Mouse (Mus musculus): ENCODE results near the gene Ica1l.
"Not testable (repeated sequence)": the region's sequence is repeated elsewhere in the genome, so short reads cannot be mapped to it uniquely, and the experiment has no call there.

The Ica1l gene

DNA sequence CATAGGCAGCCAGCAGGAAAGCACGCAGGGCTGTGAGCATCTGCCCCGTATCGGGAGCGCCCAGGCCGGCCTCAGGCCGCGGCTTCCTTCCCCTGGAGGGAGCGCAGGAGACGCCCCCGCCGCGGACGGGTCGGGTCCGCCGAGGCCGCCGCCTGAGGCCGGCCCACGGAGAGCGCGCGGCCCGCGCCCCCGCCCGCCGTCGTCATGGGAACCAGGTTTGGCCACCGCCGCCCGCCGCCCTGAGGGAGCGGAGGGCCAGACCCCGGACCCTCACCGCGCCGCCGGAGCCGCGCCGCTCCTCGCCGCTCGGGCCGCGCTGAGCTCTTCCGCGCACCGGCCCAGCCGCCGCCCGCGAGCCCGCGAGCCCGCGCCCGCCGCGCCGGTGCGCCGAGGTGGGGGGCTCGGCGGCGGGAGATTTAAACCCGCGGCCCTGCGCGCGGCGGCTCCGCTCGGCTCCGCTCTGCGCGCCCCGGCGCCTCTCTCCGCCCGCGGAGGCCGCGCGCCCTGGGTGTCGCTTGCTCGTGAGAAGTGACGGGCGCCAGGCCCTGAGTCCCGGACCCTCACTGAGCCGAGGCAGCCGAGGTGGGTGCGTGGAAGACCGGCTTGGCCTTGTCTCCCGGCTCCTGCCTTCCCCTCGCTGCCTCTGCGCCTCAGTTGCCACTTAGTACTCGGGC lies at the start of gene Ica1l:
TSS of gene Ica1l (minus strand) at position 389 of the 674 bp plus-strand sequence.
- DNase-seq = peak; percentile 72

DNA sequence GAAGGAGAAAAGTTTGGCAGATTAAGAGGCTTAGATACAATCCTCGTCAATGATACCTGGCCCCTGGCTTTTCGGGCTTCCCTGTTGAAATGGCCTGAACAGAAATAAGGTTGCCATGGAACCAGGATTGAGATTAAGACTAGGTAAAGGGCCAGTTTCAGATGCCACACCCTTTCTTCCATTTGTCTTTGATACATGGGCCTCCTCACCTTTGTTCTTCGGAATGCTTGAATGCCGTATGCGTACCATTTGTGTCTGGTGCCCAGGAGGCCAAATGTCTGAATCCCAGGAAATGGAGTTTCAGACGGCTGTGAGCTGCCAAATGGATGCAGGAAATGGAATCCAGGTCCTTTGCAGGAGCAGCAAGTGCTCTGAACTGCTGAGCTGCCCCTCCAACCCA lies 33.4 kb upstream of the Ica1l start:
- DNase-seq = no peak

DNA sequence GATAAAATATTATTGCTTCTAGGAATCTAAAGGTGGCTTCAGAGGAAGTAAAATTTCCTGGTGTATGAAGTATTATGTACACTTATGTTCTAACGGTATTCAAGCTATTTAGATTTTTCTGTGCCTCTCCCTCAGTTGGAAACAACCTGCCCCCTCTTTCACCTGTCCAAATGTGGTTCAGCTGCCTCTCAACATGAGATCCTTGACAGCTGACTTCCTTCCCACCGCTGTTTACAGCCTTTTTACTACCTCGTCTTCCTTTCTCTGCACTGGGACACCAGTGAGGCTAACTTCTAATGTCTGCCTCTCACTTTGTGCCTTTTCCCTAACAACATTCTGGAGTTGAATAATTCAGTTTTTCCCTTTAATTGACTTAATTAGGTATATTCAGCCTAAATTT lies 32.6 kb upstream of the Ica1l start:
- no peak for DNase-seq

DNA sequence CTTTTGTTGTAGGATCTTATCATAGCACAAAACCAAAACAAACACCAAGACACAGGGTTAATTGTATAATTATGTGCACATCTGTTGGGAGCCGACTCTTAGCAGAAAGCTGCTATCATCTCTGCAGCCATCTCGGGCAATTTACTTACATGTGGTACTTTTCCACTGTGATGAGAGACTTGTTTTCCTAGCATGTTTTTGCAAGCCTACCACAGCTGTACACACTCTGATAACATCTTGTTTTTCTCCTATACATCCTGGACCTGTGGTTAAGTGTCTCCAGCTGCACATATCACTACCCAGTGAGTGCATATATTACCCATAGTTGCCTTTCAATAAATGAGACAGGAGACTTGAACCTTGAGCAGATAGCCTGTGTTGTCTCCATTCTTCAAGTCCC lies 32.0 kb upstream of the Ica1l start:
- no peak for DNase-seq

DNA sequence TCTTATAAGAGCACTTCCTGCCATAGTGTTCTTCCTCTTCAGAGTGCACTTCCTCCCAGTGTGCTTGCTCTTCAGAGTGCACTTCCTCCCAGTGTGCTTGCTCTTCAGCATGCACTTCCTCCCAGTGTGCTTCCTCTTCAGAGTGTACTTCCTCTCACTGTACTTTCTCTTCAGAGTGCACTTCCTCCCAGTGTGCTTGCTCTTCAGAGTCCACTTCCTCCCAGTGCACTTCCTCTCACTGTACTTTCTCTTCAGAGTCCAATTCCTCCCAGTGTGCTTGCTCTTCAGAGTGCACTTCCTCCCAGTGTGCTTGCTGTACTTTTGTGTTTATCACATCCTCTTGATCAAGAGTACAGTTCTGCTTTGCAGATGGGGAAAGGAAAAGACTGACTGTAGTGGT lies 27.7 kb upstream of the Ica1l start:
- not testable (repeated sequence) for DNase-seq

DNA sequence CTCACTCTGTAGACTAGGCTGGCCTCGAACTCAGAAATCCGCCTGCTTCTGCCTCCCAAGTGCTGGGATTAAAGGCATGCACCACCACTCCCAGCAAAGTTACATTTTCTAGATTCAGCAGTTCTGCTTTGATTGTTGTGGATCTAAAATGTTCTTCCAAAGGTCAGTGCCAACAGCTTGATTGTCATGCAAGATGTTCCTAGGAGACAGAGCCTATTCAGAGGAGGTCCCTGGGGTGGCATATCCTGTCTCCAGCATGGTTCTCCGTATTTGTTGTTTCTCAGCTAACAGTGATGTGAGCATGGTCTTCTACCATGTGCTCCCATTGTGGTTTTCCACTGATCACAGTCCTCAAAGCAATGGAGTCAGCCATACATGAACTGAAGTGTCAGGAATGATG lies 13.3 kb upstream of the Ica1l start:
- DNase-seq = no peak

DNA sequence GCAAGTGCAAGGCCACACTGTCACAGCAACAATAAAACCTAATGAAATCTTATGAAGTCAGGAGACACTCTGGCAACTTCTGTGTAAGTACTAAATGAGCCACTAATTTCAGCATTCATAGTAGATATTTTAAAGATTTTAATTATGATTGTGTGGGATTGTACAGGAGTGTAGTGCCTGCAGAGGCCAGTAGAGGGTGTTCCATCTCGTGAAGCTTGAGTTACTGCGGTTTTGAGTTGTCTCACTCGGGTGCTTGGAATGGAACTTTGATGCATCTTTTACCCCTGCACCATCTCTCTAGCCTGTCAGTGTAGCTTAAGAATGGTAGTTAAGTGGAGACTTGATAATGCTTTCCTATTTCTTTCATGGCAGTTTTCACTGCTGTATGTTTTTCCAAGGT lies 11.7 kb upstream of the Ica1l start:
- DNase-seq = no peak

DNA sequence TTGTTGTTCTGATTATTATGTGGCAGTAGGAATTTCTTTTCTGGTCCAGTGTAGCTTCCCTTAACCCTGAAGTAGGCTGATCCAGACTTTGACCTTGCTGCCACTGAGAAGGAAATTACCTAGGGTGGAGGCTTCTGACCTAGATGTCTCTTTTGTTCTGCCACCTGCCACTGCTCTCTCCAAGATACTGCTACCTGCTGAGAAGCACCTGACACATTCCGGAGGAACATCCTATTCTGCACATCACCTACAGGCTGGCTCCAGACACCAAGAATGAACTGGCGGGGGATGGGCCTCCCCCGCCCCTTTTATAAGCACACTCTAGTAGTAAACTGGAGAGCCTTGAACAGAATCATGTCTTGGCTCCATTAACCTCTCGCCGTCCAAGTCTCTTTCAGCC lies 4.5 kb upstream of the Ica1l start:
- DNase-seq = not testable (repeated sequence)

DNA sequence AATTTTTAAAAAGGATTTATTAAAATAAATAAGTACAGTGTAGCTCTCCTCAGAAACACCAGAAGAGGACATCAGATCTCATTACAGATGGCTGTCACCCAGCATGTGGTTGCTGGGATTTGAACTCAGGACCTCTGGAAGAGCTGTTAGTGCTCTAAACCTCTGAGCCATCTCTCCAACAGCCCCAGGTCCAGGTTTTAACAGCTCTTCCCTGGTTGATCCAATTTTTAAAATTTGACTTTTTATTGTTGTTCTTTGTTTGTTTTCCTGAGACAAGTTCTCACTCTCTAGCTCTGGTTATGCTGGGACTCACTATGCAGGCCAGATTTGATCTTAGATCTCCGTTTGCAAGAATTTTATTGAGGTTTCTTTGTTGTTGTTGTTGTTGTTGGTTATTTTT lies 1.6 kb upstream of the Ica1l start:
- DNase-seq = no peak

DNA sequence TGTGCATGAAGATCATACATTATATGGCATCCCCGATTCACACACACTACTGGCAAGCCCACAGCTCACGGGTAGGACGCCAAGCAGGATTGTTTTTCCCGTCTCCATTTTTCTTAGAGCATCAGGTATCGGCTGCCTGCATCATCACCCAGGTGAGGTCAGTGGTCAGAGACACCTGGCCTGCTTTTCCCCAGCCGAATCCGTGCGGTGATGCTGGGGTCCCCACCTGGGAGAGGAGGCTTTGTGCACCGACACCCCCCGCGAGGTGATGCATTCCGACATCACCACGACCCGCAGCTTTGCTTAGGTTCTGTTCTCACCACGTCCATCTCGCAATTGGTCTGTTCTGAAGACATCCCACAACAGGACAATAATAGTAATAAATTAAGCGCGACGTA lies 587 bp downstream of the Ica1l start:
- no peak for DNase-seq

DNA sequence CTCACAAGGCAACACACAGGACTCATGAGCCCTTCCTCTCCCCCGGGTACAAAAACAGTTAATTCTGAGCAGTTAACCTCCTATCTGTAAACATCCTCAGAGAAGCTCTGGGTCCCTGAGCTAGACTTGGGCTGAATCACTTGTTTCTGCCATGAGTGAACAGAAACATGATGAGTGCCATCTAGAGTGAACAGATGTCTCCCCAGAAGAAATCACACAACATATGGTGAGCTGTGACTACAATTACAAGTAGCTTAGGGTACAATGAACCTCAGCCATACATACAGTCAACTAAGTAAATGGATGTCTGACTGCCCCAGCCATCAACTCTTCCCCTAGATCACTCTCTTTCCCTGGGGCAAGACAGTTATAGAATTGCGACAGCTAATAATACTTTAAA lies 7.9 kb downstream of the Ica1l start:
- DNase-seq = no peak

DNA sequence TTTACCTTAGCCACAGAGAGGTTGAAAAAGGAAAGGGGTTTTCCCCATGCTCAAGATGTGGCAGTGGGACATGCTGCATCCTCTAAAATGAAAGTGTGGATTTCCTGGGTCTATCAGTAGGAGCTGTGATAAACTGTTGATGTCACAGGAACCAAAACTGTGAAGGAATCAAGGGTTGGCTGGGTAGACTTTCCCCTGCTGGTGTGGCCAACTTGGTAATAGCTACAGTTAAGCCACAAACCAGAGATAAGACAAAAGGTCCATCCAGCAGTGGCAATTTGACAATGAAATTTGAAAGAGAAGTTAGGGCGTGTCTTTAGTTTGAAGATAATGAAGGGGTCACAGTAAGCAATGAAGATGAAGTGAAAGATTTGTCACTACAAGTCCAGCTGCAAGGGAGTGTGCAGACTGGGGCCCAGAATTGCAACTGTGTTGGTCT lies 25.9 kb downstream of the Ica1l start:
- no peak for DNase-seq

DNA sequence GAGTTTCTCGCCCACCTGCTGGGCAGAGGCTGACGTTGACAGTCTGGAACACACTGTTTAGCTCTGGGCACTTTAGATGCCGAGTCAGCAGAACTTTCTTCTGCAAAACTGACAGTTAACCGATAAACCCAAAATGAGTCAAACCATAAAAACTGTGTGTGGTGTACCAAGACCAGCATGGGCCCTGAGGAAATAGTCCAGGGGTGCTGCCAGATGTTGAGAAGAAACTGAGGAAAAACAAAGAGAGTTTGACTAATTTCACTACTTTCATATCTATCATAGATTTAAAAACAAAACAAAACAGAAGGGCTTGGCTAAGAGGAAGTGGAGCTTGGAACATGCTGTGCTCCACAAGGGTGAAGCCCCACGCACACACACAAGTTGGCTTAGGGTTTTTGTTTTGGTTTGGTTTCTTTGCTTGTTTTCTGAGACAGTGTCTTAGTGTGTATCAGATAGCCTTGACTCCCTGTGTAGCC lies 26.8 kb downstream of the Ica1l start:
- no peak for DNase-seq

DNA sequence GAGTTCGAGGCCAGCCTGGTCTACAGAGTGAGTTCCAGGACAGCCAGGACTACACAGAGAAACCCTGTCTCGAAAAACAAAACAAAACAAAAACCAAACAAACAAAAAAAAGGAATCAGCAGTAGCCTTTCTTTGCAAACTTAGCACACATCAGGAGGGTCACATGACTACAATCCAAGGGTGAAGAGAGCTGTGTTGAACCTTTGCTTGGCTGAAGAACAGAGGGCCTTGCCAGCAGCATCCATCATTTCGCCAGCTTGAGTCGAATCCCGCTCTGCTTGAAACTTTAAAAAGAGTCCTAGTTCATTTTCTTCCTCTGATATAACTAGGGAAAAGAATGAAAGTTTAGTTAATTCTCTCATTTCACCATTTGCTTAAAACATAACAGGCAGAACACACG lies 27.5 kb downstream of the Ica1l start:
- no peak for DNase-seq

DNA sequence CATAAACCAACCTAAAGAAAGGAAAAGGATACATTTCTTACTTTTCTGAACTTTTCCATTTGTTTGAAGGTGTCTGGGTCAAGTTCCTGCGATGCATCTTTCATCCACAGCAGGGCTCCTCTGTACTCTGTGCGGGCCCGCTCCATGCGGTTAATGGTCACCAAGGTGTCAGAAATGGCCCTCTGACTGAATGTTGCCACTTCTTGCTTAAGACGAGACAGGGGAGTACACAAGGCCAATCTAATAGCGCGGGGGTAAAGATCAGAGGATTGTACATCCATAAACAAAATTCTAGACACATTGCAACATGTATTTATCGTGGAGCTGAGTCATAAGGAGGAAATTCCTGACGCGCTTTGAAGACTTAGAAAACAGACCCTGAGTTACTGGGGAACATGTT lies 29.2 kb downstream of the Ica1l start:
- no peak for DNase-seq

DNA sequence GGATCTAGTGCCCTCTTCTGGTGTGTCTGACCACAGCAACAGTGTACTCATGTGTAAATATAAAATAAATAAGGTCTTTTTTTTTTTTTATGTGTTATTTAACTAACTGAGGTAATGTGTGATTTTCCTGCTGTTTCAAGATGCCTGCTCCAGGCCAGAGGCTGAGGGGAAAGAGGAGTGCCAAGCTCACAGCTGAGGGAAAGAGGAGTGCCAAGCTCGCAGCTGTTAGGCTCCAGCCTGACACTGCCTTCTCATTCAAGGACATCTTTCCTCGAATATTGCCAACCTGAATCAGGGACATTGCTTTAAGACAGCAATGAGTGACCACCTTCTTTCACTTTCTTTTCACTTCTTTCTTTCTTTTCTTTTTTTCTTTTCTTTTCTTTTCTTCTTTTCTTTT lies 34.2 kb downstream of the Ica1l start:
- DNase-seq = peak; percentile 37

DNA sequence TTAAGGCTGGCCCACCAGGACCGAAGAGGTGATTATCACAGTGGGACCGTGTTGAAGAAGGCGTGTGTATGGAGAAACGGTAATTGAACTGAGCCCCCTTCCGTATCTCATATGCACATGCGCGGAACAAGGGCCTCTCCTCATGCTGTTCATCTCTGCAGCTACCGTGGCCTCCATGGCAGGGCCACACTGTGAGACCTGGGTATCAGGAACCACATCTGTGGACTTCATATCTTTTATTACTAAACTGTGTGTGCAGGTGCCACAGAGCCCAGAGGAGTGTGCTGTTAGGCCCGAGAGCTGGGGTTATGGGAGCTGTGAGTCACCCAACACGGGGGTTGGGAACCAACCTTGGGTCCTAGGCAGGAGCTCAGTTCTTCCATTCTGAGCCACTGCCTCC lies 35.6 kb downstream of the Ica1l start:
- no peak for DNase-seq

DNA sequence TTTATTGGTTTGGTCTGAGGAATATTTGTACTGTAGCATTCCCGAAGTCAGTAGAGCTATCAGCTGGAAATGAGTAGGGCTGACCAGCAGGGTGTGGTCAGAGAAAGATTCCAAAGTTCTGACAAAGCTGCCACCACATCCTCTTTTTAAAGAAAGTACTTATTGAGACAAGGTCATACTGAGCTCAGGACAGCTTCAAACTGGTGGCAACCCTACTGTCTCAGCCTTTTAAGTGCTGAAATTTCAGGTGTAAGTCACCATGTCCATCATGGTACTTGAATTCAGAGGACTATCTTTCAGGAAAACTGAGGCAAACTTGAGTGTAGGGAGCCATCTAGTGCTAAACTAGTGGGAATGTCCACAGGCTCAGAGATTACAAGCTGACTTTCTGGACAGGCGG lies 42.7 kb downstream of the Ica1l start:
- peak; percentile 28 for DNase-seq

DNA sequence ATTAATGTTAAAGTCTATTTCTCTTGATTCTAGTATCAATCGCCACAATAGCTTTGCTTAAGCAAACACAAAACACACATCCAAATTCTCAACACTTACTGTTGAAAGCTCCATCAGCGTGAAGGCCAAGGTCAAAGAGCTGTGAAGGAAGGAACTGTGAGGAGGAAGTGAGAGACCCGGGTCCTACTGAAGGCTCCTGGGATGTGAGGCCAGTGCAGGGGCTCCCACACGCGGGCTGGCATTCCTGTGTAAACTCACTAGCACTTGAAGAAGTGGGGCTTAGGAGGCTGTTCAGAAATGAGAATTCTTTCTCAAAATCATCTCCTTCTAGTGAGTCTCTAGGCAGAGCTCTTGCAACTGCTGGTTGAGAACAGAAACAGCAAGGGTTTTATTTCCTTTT lies 45.6 kb downstream of the Ica1l start:
- no peak for DNase-seq

DNA sequence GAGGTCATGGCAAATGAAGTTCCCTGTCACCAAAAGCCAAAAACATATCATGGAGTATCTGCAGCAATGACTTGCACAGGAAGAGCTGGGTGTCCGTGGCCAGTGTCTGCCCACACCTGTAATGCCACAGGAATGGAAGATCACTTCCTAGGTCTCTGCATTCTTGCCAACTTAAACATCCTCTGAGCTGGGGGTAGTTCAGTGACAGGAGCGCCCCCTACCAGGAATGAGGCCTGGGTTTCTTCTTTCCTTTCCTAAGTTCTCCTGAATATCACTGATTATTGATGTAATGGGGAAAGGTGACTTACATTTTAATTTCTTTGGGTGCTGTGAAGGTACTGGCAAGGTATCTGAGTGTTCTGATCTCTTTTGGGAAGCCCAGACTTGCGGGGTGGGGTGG lies 47.3 kb downstream of the Ica1l start:
- no peak for DNase-seq

DNA sequence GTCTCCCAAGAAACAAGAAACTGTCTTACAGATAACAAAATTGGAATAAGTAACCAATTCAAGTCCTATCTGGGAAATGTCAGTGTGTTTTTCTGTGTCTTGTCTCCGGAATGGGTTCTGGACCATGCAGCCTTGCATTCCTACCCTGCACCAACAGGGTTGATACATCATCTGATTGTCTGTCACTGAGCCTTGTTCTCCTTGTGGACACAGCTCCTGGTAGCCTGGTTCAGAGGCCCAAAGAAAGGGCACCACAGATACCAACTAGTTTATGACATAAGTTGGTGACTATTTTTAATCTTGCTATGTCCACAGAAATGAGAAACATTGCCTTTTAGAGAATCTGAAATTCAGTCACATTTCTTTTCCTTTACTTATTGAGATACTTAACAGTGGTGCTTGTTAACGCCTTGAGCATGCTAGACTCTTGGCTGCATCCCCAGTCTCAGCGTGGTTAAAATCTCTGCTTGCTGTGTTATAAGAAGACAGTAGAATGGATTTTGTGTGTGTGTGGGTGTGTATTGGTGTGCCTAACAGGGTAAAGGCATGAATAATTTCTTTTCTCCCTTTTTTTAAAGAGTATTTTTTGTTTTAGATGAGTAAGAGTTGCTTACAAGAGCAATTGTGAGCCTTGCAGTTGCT lies 55.5 kb downstream of the Ica1l start:
- DNase-seq = no peak

DNA sequence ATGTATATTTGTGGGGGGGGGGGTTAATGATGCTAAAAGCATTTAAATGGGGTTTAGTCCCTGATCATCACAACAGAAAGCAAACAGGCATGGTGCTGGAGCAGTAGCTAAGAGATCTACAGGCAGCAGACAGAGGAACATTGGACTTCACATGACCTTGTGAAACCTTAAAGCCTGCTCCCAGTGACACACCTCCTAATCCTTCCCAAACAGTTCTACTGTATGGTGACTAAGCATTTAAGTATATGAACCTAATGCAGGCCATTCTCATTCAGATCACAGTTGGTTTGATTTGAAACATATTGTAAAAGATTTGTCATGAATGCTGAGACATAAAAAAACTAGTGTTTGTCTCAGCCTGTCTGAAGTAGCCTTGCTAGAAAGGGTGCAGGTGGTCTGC lies 56.4 kb downstream of the Ica1l start:
- DNase-seq = no peak

DNA sequence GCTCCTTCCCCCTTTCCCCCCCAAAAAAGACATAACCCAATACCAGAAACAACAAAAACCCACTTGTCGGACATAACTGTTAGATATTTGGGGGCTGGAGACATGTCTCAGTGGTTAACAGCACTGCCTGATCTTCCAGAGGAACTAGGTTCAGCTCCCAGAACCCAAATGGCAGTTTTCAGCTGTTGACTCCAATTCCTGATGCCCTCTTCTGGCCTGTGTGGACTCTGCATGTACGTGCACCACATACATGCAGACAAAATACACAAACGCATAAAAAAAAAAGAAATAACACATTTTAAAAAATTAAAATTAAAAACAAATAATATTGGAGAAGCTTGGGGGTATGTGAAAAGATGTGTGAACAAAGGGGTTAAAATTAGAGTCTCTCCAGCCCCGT lies 75.7 kb downstream of the Ica1l start:
- DNase-seq = peak; percentile 57

DNA sequence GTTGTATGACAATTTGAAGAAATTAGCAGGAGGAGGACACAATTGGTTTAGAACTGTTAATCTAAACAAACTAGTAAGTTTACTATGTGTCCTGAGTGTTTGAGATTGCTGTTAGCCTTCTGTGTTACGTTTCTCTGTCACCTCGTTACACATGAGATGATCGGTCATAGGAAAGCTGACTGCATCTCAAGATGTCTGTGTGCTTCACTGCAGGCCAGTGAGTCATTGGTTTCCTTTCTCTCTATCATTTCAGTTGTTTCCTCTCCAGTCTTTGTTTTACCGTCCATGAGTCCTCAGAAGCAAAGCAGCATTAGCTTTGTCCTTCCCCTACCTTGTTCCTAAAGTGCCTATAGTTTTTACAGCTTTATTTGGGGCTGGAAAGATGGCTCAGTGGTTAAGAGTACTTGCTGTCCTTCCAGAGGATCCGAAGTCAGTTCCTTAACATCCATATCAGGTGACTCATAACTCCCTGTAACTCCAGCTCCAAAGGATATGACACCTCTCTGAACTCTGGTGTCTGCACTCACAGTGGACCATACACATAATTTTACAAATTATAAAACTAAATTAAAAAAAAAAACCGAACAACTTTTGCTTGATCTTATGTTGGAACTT lies 76.7 kb downstream of the Ica1l start:
- no peak for DNase-seq

DNA sequence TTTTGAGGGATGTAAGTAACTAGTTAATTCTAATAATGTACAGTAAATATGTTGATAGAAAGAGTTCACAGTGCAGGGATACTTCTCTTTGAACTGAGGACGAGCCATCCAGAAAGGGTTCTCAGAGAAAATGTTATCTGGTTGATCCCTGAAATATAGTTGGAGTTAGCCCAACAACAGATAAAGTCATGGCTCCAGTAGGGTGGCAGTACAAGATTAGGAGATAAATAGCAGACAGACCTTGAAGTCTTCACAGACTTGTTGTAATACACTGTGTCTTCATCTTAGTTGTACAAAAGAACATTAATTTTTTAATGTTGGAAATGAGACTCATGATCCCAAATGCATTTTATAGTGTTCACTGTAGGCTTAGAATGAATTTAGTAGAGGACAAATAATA lies 83.0 kb downstream of the Ica1l start:
- no peak for DNase-seq
